Mouse (Mus musculus): ENCODE data around the gene Rpn2. TPM values are rescaled to one million over a fixed set of nuclear protein-coding genes. Genes with fewer than 3 reads are reported as not detected.

Rpn2 gene
- polyA plus RNA-seq, 1 experiment, result 95.1 TPM

DNA sequence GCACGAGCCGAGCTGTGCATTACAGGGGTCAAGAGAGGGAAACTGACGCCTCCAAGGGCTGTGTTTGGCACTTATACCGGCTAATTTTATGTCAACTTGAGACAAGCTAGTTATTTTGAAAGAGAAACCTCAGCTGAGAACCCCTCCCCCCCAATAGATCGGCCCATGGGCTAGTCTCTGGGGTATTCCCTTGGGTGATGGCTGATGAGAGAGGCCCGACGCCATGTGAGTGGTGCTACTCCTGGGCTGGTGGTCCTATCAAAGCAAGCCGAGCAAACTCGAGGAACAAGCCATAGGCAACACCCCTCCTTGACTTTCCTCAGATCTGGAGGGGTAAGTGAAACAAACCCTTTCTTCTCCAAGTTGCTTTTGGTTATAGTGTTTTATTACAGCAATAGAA, 16.3 kb upstream of the Rpn2 start:
- no peak for DNase-seq (ENCODE audit: low read depth in 1 of 2, low spot score in 2 of 2)
- no peaks in the 10 kb centered on the region for H3K36me3 ChIP-seq (ENCODE audit: control insufficient read depth, insufficient read depth, low read length)
- no peak overlapping the region for H3K27ac ChIP-seq (ENCODE audit: insufficient read depth, low read length)
- H3K4me3 ChIP-seq (ENCODE audit: extremely low read depth, insufficient read depth, insufficient read length), result no peak overlapping the region
- TF ChIP-seq POLR2A (IDR thresholded peaks at IDR 0.05; ENCODE audit: low read depth, low read length), result no peak
- no peak for TF ChIP-seq CTCF (IDR thresholded peaks at IDR 0.05; ENCODE audit: extremely low read depth, insufficient read depth, insufficient read length, insufficient replicate concordance)
- H3K4me1 ChIP-seq (ENCODE audit: control insufficient read depth, insufficient read depth, insufficient read length), result no peaks in the 10 kb centered on the region
- no peaks in the 10 kb centered on the region for H3K27me3 ChIP-seq (ENCODE audit: control insufficient read depth, insufficient read depth, low read length)
- WGBS, result 83% methylated on average over 9 of the region's 9 CpGs

DNA sequence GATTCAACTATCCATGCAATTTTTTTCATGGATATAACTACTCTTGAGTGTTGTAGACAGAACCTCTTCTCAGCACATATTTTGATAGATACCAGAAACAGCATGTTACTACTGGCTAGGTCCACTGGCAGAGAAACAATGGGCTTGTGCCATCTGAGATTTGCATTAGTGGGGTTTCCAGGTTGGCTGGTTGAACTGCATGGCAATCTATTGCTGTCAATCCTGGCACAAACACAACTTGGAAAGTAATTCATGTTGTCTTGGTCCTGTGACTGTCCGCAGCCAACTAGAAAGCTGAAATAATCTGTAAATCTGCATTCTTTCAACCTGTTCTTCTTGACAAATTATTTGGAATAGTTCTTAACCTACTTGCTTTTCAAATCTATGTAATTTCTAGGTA, 15.7 kb upstream of the Rpn2 start:
- H3K36me3 ChIP-seq (ENCODE audit: control insufficient read depth, insufficient read depth, low read length), result no peaks in the 10 kb centered on the region
- no peak for DNase-seq (ENCODE audit: low read depth in 1 of 2, low spot score in 2 of 2)
- no peaks in the 10 kb centered on the region for H3K4me1 ChIP-seq (ENCODE audit: control insufficient read depth, insufficient read depth, insufficient read length)
- no peak overlapping the region for H3K4me3 ChIP-seq (ENCODE audit: extremely low read depth, insufficient read depth, insufficient read length)
- no peak overlapping the region for H3K27ac ChIP-seq (ENCODE audit: insufficient read depth, low read length)
- TF ChIP-seq CTCF (IDR thresholded peaks at IDR 0.05; ENCODE audit: extremely low read depth, insufficient read depth, insufficient read length, insufficient replicate concordance) (no peak), POLR2A (IDR thresholded peaks at IDR 0.05; ENCODE audit: low read depth, low read length) (no peak)
- 91% methylated on average over 1 of the region's 1 CpGs for WGBS
- no peaks in the 10 kb centered on the region for H3K27me3 ChIP-seq (ENCODE audit: control insufficient read depth, insufficient read depth, low read length)

DNA sequence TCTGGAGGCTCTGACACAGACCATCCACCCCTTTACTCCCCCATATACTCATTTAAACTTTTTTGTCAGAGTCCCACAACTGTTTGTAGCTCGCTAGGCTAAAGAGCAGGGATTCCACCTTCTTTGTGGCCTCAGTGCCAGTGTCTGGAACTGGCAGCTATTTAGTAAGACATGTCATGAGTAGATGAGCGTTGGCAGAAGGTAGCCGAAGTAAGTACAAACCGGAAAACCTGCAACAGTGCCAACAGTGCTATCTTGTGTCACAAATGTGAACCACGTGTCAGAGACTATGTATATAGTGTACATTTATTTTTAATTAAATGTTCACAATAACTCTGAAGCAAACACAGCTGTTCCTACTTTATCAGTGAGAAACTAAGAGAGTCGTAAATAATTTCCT, 15.0 kb upstream of the Rpn2 start:
- WGBS, result 80% methylated on average over 6 of the region's 6 CpGs
- Histone ChIP-seq H3K36me3 (ENCODE audit: control insufficient read depth, insufficient read depth, low read length) (no peaks in the 10 kb centered on the region), H3K27me3 (ENCODE audit: control insufficient read depth, insufficient read depth, low read length) (no peaks in the 10 kb centered on the region), H3K27ac (ENCODE audit: insufficient read depth, low read length) (no peak overlapping the region), H3K4me3 (ENCODE audit: extremely low read depth, insufficient read depth, insufficient read length) (no peak overlapping the region), H3K4me1 (ENCODE audit: control insufficient read depth, insufficient read depth, insufficient read length) (no peaks in the 10 kb centered on the region)
- no peak for TF ChIP-seq CTCF (IDR thresholded peaks at IDR 0.05; ENCODE audit: extremely low read depth, insufficient read depth, insufficient read length, insufficient replicate concordance)
- DNase-seq (ENCODE audit: low read depth in 1 of 2, low spot score in 2 of 2), result no peak

DNA sequence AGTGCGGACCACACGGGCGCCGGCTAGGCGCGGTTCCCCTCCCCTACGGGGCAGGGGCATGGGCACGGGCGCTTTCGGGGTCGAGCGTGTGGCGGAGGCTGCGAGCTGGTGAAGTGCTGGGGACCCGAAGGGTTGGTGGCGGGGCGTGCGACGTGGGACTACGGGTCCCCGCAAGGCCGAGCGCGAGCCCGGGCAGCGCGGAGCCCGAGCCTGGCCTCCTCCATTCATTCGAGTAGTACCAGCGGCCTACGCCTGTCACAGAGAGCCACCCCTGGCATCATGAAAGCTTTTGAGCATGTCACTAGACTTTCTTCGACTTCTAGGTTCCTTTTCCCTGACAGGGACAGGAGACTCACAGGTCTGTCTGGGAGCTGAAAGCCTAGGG, 591 bp downstream of the Rpn2 start, which contains the start of gene Mroh8:
Gene Mroh8 (minus strand): TSS at position 134 of the 385 bp plus-strand sequence.
- WGBS, result under 1% methylated on average over 32 of the region's 32 CpGs
- no peak for TF ChIP-seq CTCF (IDR thresholded peaks at IDR 0.05; ENCODE audit: extremely low read depth, insufficient read depth, insufficient read length, insufficient replicate concordance)
- TF ChIP-seq POLR2A (IDR thresholded peaks at IDR 0.05; ENCODE audit: low read depth, low read length), result no peak
- Histone ChIP-seq H3K36me3 (ENCODE audit: control insufficient read depth, insufficient read depth, low read length) (peaks cover 5% of the 10 kb centered on the region), H3K4me3 (ENCODE audit: extremely low read depth, insufficient read depth, insufficient read length) (peak within 1 kb of the TSS; percentile 98), H3K27me3 (ENCODE audit: control insufficient read depth, insufficient read depth, low read length) (no peaks in the 10 kb centered on the region), H3K4me1 (ENCODE audit: control insufficient read depth, insufficient read depth, insufficient read length) (0 out of 2 replicates have a peak, but pooled peaks cover 3% of the 10 kb centered on the region), H3K27ac (ENCODE audit: insufficient read depth, low read length) (peak within 1 kb of the TSS; percentile 98)
- peak in 1 of 2 experiments; percentile 40 for DNase-seq (ENCODE audit: low read depth in 1 of 2, low spot score in 2 of 2)

DNA sequence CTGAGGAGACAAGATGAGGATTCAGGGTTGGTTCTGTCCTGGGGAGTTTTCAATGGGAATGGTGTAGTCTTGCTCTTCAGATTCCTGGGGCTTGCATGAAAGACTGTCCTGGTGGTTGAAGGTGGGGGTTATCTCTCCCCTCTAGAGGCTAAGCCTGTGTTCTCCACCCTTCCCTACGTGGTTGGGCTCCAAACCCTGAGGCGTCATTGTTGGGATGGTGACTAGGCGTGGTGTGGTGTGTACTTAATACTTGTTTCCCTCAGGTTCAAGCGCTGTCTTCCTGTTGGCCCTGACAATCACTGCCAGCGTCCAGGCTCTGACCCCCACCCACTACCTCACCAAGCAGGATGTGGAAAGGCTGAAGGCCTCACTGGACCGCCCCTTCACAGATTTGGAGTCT, 4.5 kb downstream of the Rpn2 start:
- no peak overlapping the region for H3K27ac ChIP-seq (ENCODE audit: insufficient read depth, low read length)
- no peak overlapping the region for H3K4me3 ChIP-seq (ENCODE audit: extremely low read depth, insufficient read depth, insufficient read length)
- DNase-seq (ENCODE audit: low read depth in 1 of 2, low spot score in 2 of 2), result no peak
- H3K27me3 ChIP-seq (ENCODE audit: control insufficient read depth, insufficient read depth, low read length), result no peaks in the 10 kb centered on the region
- H3K36me3 ChIP-seq (ENCODE audit: control insufficient read depth, insufficient read depth, low read length), result peaks cover 11% of the 10 kb centered on the region
- TF ChIP-seq CTCF (IDR thresholded peaks at IDR 0.05; ENCODE audit: extremely low read depth, insufficient read depth, insufficient read length, insufficient replicate concordance), result no peak
- TF ChIP-seq POLR2A (IDR thresholded peaks at IDR 0.05; ENCODE audit: low read depth, low read length), result no peak
- H3K4me1 ChIP-seq (ENCODE audit: control insufficient read depth, insufficient read depth, insufficient read length), result 0 out of 2 replicates have a peak, but pooled peaks cover 3% of the 10 kb centered on the region
- 83% methylated on average over 6 of the region's 6 CpGs for WGBS

DNA sequence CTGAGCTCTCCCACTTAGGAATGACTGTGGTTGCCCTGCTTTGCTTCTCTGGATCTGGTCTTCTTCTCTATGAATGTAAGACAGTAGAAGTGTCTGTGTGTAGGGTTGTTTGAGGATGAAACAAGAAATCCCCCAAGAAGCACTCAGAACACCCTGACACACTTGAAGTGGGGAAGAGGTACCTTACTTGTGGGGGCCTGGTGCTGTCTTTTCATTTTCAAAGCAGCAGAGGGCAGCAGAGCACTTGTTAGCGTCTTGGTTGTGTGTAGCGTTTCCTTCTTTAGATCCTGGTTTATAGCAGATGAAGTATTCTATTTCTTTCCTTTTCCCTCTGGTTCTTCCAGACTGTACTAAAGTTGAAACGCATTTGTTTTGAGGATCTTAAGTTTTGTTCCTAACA, 8.7 kb downstream of the Rpn2 start:
- Histone ChIP-seq H3K36me3 (ENCODE audit: control insufficient read depth, insufficient read depth, low read length) (peaks cover 22% of the 10 kb centered on the region), H3K4me3 (ENCODE audit: extremely low read depth, insufficient read depth, insufficient read length) (no peak overlapping the region), H3K27me3 (ENCODE audit: control insufficient read depth, insufficient read depth, low read length) (no peaks in the 10 kb centered on the region), H3K27ac (ENCODE audit: insufficient read depth, low read length) (no peak overlapping the region), H3K4me1 (ENCODE audit: control insufficient read depth, insufficient read depth, insufficient read length) (no peaks in the 10 kb centered on the region)
- whole genome bisulfite sequencing, result 25% methylated on average over 3 of the region's 3 CpGs
- TF ChIP-seq CTCF (IDR thresholded peaks at IDR 0.05; ENCODE audit: extremely low read depth, insufficient read depth, insufficient read length, insufficient replicate concordance) (peak; percentile 59; the same call in 1 of the 2 replicates), POLR2A (IDR thresholded peaks at IDR 0.05; ENCODE audit: low read depth, low read length) (no peak)
- DNase-seq (ENCODE audit: low read depth in 1 of 2, low spot score in 2 of 2), result peak; percentile 11 to 35

DNA sequence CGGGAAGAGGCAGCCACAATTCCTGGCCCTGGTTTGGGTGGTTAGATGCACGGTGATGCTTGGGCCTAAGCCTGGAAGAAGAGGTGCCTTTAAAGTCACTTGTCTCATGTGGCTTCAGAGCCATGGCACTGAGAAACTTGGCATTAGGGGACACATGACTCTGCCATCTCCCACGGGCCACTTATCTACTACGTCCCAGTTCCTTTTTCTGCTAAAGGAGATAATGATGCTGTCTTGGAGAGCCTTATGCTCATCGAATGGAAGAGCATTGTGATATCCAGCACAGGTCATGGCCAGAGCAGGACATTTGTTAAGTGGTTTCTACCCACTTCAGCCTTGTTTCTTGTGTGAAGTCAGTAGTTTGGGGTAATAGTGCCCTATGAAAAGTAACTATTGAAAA, 10.2 kb downstream of the Rpn2 start:
- Histone ChIP-seq H3K27ac (ENCODE audit: insufficient read depth, low read length) (no peak overlapping the region), H3K36me3 (ENCODE audit: control insufficient read depth, insufficient read depth, low read length) (peaks cover 20% of the 10 kb centered on the region), H3K4me3 (ENCODE audit: extremely low read depth, insufficient read depth, insufficient read length) (no peak overlapping the region)

More for the DNA sequence above, 10.2 kb downstream of the Rpn2 start:
- no peak for TF ChIP-seq CTCF (IDR thresholded peaks at IDR 0.05; ENCODE audit: extremely low read depth, insufficient read depth, insufficient read length, insufficient replicate concordance)
- TF ChIP-seq POLR2A (IDR thresholded peaks at IDR 0.05; ENCODE audit: low read depth, low read length), result no peak
- 80% methylated on average over 5 of the region's 5 CpGs for WGBS
- Histone ChIP-seq H3K27me3 (ENCODE audit: control insufficient read depth, insufficient read depth, low read length) (no peaks in the 10 kb centered on the region), H3K4me1 (ENCODE audit: control insufficient read depth, insufficient read depth, insufficient read length) (no peaks in the 10 kb centered on the region)
- DNase-seq (ENCODE audit: low read depth in 1 of 2, low spot score in 2 of 2), result no peak

All from spleen, adult 2 months (tissue).